Mouse (Mus musculus): ENCODE measurements at regions not wholly inside any gene's neighbourhood (a gene's known extent, or its start where the extent isn't known, plus 50 kb on each side); places are given as distances from the start of the nearest gene placed in this dataset.

GRCm38 (mm10) chr6:68437184-68437583 lies 901.6 kb upstream of the Tacstd2 start:
- TF ChIP-seq ZC3H11A (IDR thresholded peaks at IDR 0.05; ENCODE audit: borderline replicate concordance, low read depth, low read length) (no peak), ZNF384 (IDR thresholded peaks at IDR 0.05; ENCODE audit: low read depth, low read length) (no peak), HCFC1 (IDR thresholded peaks at IDR 0.05; ENCODE audit: borderline replicate concordance, insufficient read depth, low read length) (no peak), CHD2 (IDR thresholded peaks at IDR 0.05; ENCODE audit: low read depth, low read length) (no peak)

Data from ES-E14 (cell line).